ENCODE assay signal across 8 mouse cellular contexts in genomic region chr4:133967138-133967865, GRCm38 (mm10). TPM values are rescaled to one million over a fixed set of nuclear protein-coding genes. Genes with fewer than 3 reads are reported as not detected.
A peak's percentile ranks its signal among the peaks of the same experiment; 100 is the strongest.
DNase-seq lines count a peak whose midpoint lies in the region; ATAC-seq and TF ChIP-seq lines count a peak whose summit lies in the region.

No protein-coding gene starts in this region.

- peak overlapping the region; percentile 97 for H3K4me2 ChIP-seq in CH12.LX (ENCODE audit: insufficient read depth, low read depth, poor library complexity, severe bottlenecking)
- H3K4me2 ChIP-seq in heart, embryonic 15.5 days = peak overlapping the region; percentile 88
- H3K4me2 ChIP-seq in liver, embryonic 13.5 days = peak overlapping the region; percentile 99
- peak overlapping the region; percentile 75 for H3K4me2 ChIP-seq in stomach, embryonic 14.5 days (replicated peaks; ENCODE audit: low read depth, low read length)

- peaks cover 9% of the 10 kb centered on the region for H3K79me2 ChIP-seq in CH12.LX (replicated peaks; ENCODE audit: control insufficient read depth, extremely low read depth, insufficient read depth, poor library complexity, severe bottlenecking)

- dilution Hi-C loops in CH12.LX (cut with MboI; ENCODE audit: extremely low pct_ligation_motif_present, extremely low pct_unique_long_range_greater_than_20kb, low sequenced_read_pairs) = no loop called here

- no peak for TF ChIP-seq POLR2A in CH12.LX (IDR thresholded peaks at IDR 0.05; ENCODE audit: low read depth, low read length)

- WGBS in forebrain, embryonic 10.5 days = under 1% methylated on average over 91 of the region's 101 CpGs
- under 1% methylated on average over 84 of the region's 101 CpGs for WGBS in heart, embryonic 15.5 days
- under 1% methylated on average over 84 of the region's 101 CpGs for WGBS in liver, embryonic 13.5 days (ENCODE audit: insufficient replicate concordance)
- WGBS in stomach, embryonic 14.5 days = 2% methylated on average over 60 of the region's 101 CpGs

- H3K27me3 ChIP-seq in CH12.LX (replicated peaks) = no peaks in the 10 kb centered on the region
- H3K27me3 ChIP-seq in forebrain, embryonic 10.5 days (ENCODE audit: poor library complexity, severe bottlenecking) = no peaks in the 10 kb centered on the region
- H3K27me3 ChIP-seq in heart, embryonic 15.5 days = no peaks in the 10 kb centered on the region
- no peaks in the 10 kb centered on the region for H3K27me3 ChIP-seq in liver, embryonic 13.5 days
- no peaks in the 10 kb centered on the region for H3K27me3 ChIP-seq in stomach, embryonic 14.5 days (ENCODE audit: control insufficient read depth, insufficient read depth, low read length)

- DNase-seq in CH12.LX (ENCODE audit: extremely low read depth) = peak; percentile 90
- peak; percentile 92 for DNase-seq in c-Kit-positive CD71-negative TER-119-negative erythroid progenitor cells, embryonic 14.5 days (ENCODE audit: low read depth)
- DNase-seq in forebrain, embryonic 10.5 days (ENCODE audit: extremely low spot score, low spot score) = peak; percentile 94
- peak; percentile 97 to 99 for DNase-seq in kidney, postnatal 25 days
- DNase-seq in liver, embryonic 13.5 days = peak; percentile 97
- DNase-seq in natural killer cell, adult 2 months (ENCODE audit: low spot score in 2 of 2) = peak; percentile 94 to 96

- H3K4me3 ChIP-seq in CH12.LX (replicated peaks in 1 of 3; ENCODE audit: low read depth in 2 of 3, low read length in 2 of 3, poor library complexity in 1 of 3) = peak overlapping the region; percentile 70 to 97 (median 75)
- H3K4me3 ChIP-seq in forebrain, embryonic 10.5 days = peak overlapping the region; percentile 87
- peak overlapping the region; percentile 79 for H3K4me3 ChIP-seq in heart, embryonic 15.5 days
- H3K4me3 ChIP-seq in liver, embryonic 13.5 days (replicated peaks) = peak overlapping the region; percentile 85
- peak overlapping the region; percentile 74 for H3K4me3 ChIP-seq in stomach, embryonic 14.5 days (ENCODE audit: low read depth, low read length)

- in situ Hi-C loops in CH12.LX (cut with MboI; ENCODE audit: low pct_ligation_motif_present, low pct_unique_long_range_greater_than_20kb, low sequenced_read_pairs) = no loop called here

- peaks cover 0 to 35% of the 10 kb centered on the region in 2 experiments; a peak in 3 of 4 replicates for H3K4me1 ChIP-seq in CH12.LX (ENCODE audit: control insufficient read depth in 1 of 2, insufficient read depth in 2 of 2)
- peaks cover 55% of the 10 kb centered on the region for H3K4me1 ChIP-seq in forebrain, embryonic 10.5 days
- H3K4me1 ChIP-seq in heart, embryonic 15.5 days (replicated peaks) = peaks cover 29% of the 10 kb centered on the region
- peaks cover 48% of the 10 kb centered on the region for H3K4me1 ChIP-seq in liver, embryonic 13.5 days (replicated peaks)
- peaks cover 11% of the 10 kb centered on the region; the same call in 1 of the 2 replicates for H3K4me1 ChIP-seq in stomach, embryonic 14.5 days (ENCODE audit: control insufficient read depth, insufficient read depth, low read length)

- peak overlapping the region; percentile 93 for H3K27ac ChIP-seq in CH12.LX (ENCODE audit: insufficient read depth, low read depth)
- peak overlapping the region; percentile 100 for H3K27ac ChIP-seq in forebrain, embryonic 10.5 days
- H3K27ac ChIP-seq in heart, embryonic 15.5 days = peak overlapping the region; percentile 99
- peak overlapping the region; percentile 98 for H3K27ac ChIP-seq in liver, embryonic 13.5 days
- H3K27ac ChIP-seq in stomach, embryonic 14.5 days (ENCODE audit: low read length) = peak overlapping the region; percentile 100

- no peak for TF ChIP-seq EP300 in CH12.LX (IDR thresholded peaks at IDR 0.05; ENCODE audit: low read length)

- no peak for TF ChIP-seq RAD21 in CH12.LX (IDR thresholded peaks at IDR 0.05; ENCODE audit: low read depth, low read length)

- H3K9ac ChIP-seq in CH12.LX (ENCODE audit: insufficient read depth, low read depth) = peak overlapping the region; percentile 100
- peak overlapping the region; percentile 95 for H3K9ac ChIP-seq in heart, embryonic 15.5 days
- peak overlapping the region; percentile 99 for H3K9ac ChIP-seq in liver, embryonic 13.5 days
- peak overlapping the region; percentile 93 for H3K9ac ChIP-seq in stomach, embryonic 14.5 days (replicated peaks; ENCODE audit: low read depth, low read length)

- no peaks in the 10 kb centered on the region for H3K9me3 ChIP-seq in CH12.LX (replicated peaks; ENCODE audit: low read length)
- H3K9me3 ChIP-seq in forebrain, embryonic 10.5 days = no peaks in the 10 kb centered on the region
- H3K9me3 ChIP-seq in heart, embryonic 15.5 days (replicated peaks) = no peaks in the 10 kb centered on the region
- H3K9me3 ChIP-seq in liver, embryonic 13.5 days (replicated peaks) = no peaks in the 10 kb centered on the region
- no peaks in the 10 kb centered on the region for H3K9me3 ChIP-seq in stomach, embryonic 14.5 days (ENCODE audit: control insufficient read depth, low read depth, low read length)

- peaks cover 31 to 64% of the 10 kb centered on the region in 2 experiments for H3K36me3 ChIP-seq in CH12.LX (replicated peaks in 1 of 2; ENCODE audit: control insufficient read depth in 1 of 2, insufficient read depth in 1 of 2, low read length in 1 of 2)
- peaks cover 68% of the 10 kb centered on the region for H3K36me3 ChIP-seq in forebrain, embryonic 10.5 days (replicated peaks)
- peaks cover 37% of the 10 kb centered on the region for H3K36me3 ChIP-seq in heart, embryonic 15.5 days
- H3K36me3 ChIP-seq in liver, embryonic 13.5 days = peaks cover 54% of the 10 kb centered on the region
- peaks cover 33% of the 10 kb centered on the region for H3K36me3 ChIP-seq in stomach, embryonic 14.5 days (ENCODE audit: control insufficient read depth, insufficient read depth, low read length)

- peak; percentile 87 for ATAC-seq in heart, embryonic 15.5 days (replicated peaks; ENCODE audit: insufficient number of reproducible peaks, insufficient read depth, low FRiP score, low read depth)
- peak; percentile 80 for ATAC-seq in liver, embryonic 13.5 days (ENCODE audit: low read depth)
- ATAC-seq in stomach, embryonic 14.5 days (ENCODE audit: insufficient number of reproducible peaks, insufficient read depth, low FRiP score, low read depth) = peak; percentile 82

- TF ChIP-seq CTCF in CH12.LX (conservative IDR thresholded peaks at IDR 0.05 in 1 of 2, IDR thresholded peaks at IDR 0.05 in 1 of 2; ENCODE audit: low read depth in 2 of 2, low read length in 2 of 2) = no peak

TF ChIP-seq in CH12.LX, 34 proteins besides CTCF, POLR2A, EP300 and RAD21 (continues in another document):
- TF ChIP-seq NRF1 (IDR thresholded peaks at IDR 0.05; ENCODE audit: low read depth, low read length) (peak; percentile 53; the same call in 1 of the 2 replicates), MEF2A (IDR thresholded peaks at IDR 0.05; ENCODE audit: borderline replicate concordance, low read depth, low read length) (no peak), CHD2 (IDR thresholded peaks at IDR 0.05; ENCODE audit: low read length) (0 out of 2 replicates have a peak, but pooled peaks have one; percentile 50), TBP (conservative IDR thresholded peaks at IDR 0.05; ENCODE audit: low read depth, low read length) (no peak), ELF1 (IDR thresholded peaks at IDR 0.05; ENCODE audit: low read depth, low read length) (peak; percentile 71), SIN3A (IDR thresholded peaks at IDR 0.05; ENCODE audit: low read length) (peak; percentile 97), NELFE (IDR thresholded peaks at IDR 0.05; ENCODE audit: low read depth, low read length) (peak; percentile 57), TCF12 (IDR thresholded peaks at IDR 0.05; ENCODE audit: low read depth, low read length) (peak; percentile 42; the same call in 1 of the 2 replicates), UBTF (IDR thresholded peaks at IDR 0.05; ENCODE audit: low read depth, low read length) (no peak), MAX (IDR thresholded peaks at IDR 0.05; ENCODE audit: low read length) (no peak), IRF4 (IDR thresholded peaks at IDR 0.05; ENCODE audit: low read depth, low read length) (no peak; the same call in 1 of the 2 replicates), MYC (IDR thresholded peaks at IDR 0.05; ENCODE audit: low read depth, low read length) (no peak), E2F4 (IDR thresholded peaks at IDR 0.05; ENCODE audit: insufficient replicate concordance, low read depth, low read length) (no peak), JUN (IDR thresholded peaks at IDR 0.05; ENCODE audit: insufficient read depth, low read depth, low read length) (no peak), MAZ (IDR thresholded peaks at IDR 0.05; ENCODE audit: low read depth, low read length) (peak; percentile 76), MAFK (IDR thresholded peaks at IDR 0.05; ENCODE audit: insufficient replicate concordance, low read length) (no peak)

RNA-seq across cellular contexts. Expression of gene Hmgn2, which starts 1.1 kb away (rescaled TPM):
- total RNA-seq in CH12.LX (2012; rRNA removed) (157 and 196 TPM in 2 replicates), CH12.LX (2014; rRNA removed) (161 and 168 TPM in 2 replicates)
- polyA plus RNA-seq in CH12.LX (2012; ENCODE audit: insufficient read length, low read depth) = 195 and 299 TPM in 2 replicates
- polyA plus RNA-seq in forebrain, embryonic 10.5 days (2016; fragmentation: Nextera tagmentation; extraction: Ambion mirVana) = 3,760 and 3,774 TPM in 2 replicates
- 1,322 and 1,413 TPM in 2 replicates for polyA plus RNA-seq in heart, embryonic 15.5 days (2015; fragmentation: Nextera tagmentation; extraction: Ambion mirVana)
- 779 and 917 TPM in 2 replicates for polyA plus RNA-seq in liver, embryonic 13.5 days (2015; fragmentation: Nextera tagmentation; extraction: Ambion mirVana)
- polyA plus RNA-seq in stomach, embryonic 14.5 days (2014; fragmentation: Nextera tagmentation; extraction: Ambion mirVana) = 2,604 and 2,626 TPM in 2 replicates

RNA-seq across cellular contexts. Expression of gene Dhdds, which starts 33.4 kb away (rescaled TPM):
- 26.0 and 29.4 TPM in 2 replicates for total RNA-seq in CH12.LX (2012; rRNA removed)
- total RNA-seq in CH12.LX (2014; rRNA removed) = 12.9 TPM in 2 replicates
- 33.1 and 34.5 TPM in 2 replicates for polyA plus RNA-seq in CH12.LX (2012; ENCODE audit: insufficient read length, low read depth)
- 40.3 and 41.9 TPM in 2 replicates for polyA plus RNA-seq in forebrain, embryonic 10.5 days (2016; fragmentation: Nextera tagmentation; extraction: Ambion mirVana)
- 31.4 and 35.4 TPM in 2 replicates for polyA plus RNA-seq in heart, embryonic 15.5 days (2015; fragmentation: Nextera tagmentation; extraction: Ambion mirVana)
- polyA plus RNA-seq in liver, embryonic 13.5 days (2015; fragmentation: Nextera tagmentation; extraction: Ambion mirVana) = 19.7 and 23.5 TPM in 2 replicates
- polyA plus RNA-seq in stomach, embryonic 14.5 days (2014; fragmentation: Nextera tagmentation; extraction: Ambion mirVana) = 42.6 and 50.4 TPM in 2 replicates

RNA-seq across cellular contexts. Expression of gene Lin28a, which starts 51.3 kb away (rescaled TPM):
- total RNA-seq in CH12.LX (2012; rRNA removed) (0.04 and 0.08 TPM in 2 replicates), CH12.LX (2014; rRNA removed) (not detected in 2 replicates)
- not detected in 2 replicates for polyA plus RNA-seq in CH12.LX (2012; ENCODE audit: insufficient read length, low read depth)
- 21.6 and 25.7 TPM in 2 replicates for polyA plus RNA-seq in forebrain, embryonic 10.5 days (2016; fragmentation: Nextera tagmentation; extraction: Ambion mirVana)
- polyA plus RNA-seq in heart, embryonic 15.5 days (2015; fragmentation: Nextera tagmentation; extraction: Ambion mirVana) = 0.14 and 0.19 TPM in 2 replicates
- 1.8 and 2.0 TPM in 2 replicates for polyA plus RNA-seq in liver, embryonic 13.5 days (2015; fragmentation: Nextera tagmentation; extraction: Ambion mirVana)
- polyA plus RNA-seq in stomach, embryonic 14.5 days (2014; fragmentation: Nextera tagmentation; extraction: Ambion mirVana) = 0.07 TPM in 2 replicates

Comparison
In these comparisons a context has a peak if more than half of its experiments do, and no peak if none do; other contexts are left out.
1. Peak in every context shown above with its lines: DNase-seq, ATAC-seq, H3K4me3 ChIP-seq and H3K27ac ChIP-seq.